ENCODE assay signal across 16 mouse cellular contexts in the genomic region with DNA sequence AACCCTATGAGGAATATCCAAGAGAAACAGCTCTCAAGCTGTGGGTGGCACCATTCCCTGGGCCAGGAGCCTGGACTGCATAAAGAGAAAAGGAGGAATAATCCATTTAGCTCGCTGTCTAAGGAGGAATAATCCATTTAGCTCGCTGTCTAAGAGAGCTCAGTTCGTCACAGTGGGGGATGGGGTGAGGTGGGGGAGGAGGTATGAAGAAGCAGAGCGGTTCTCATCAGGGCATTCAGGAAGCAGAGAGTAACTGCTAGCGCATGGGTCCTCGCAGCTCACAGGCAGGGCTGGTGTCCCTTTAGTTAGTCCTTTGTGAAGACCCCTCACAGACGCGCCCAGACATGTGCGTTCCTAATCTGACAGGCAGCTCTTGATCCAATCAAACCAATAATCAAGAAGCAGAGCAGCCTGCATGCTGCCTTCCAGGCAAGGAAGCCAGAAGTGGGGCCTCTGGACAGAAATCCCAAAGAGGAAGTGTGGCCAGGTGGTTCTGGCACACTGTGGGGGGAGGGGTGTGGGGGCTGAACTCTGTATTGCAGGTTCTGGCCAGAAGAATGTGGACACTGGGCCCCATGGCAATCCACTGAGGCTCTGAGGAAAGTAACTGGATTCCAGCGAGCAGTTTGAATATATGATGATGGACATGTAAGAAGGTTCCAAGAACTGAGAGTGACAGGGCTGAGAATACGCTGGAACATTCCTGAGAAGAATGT. TPM values are rescaled to one million over a fixed set of nuclear protein-coding genes. Genes with fewer than 3 reads are reported as not detected.
A peak's percentile ranks its signal among the peaks of the same experiment; 100 is the strongest.
DNase-seq lines count a peak whose midpoint lies in the region; ATAC-seq and TF ChIP-seq lines count a peak whose summit lies in the region.
"Had no signal": no experiment of that assay in that cellular context is flagged by ENCODE, and none has a peak within 500 bp of the region (broad histone marks: within the 10 kb centered on the region; RNA-seq: fewer than 3 reads in every experiment).

No protein-coding gene starts in this region.

- intact Hi-C loops in heart, postnatal 10 days (cut with DNase I) = no loop called here

- peak; percentile 54 for ATAC-seq in megakaryocyte, adult 5-6 weeks (ENCODE audit: poor library complexity, severe bottlenecking)
- ATAC-seq: inflammation-experienced regulatory T-cells, adult 6 months; Patski had no signal

- no peaks in the 10 kb centered on the region for H3K9me3 ChIP-seq in heart, embryonic 10.5 days
- H3K9me3 ChIP-seq: forebrain, embryonic 10.5 days; limb, embryonic 15.5 days; neural tube, embryonic 15.5 days had no signal

- peaks cover 9% of the 10 kb centered on the region; the same call in 1 of the 2 replicates for H3K4me1 ChIP-seq in heart, embryonic 10.5 days
- peaks cover 12% of the 10 kb centered on the region for H3K4me1 ChIP-seq in thymus, adult 2 months (replicated peaks; ENCODE audit: control insufficient read depth, insufficient read depth, low read length)
- H3K4me1 ChIP-seq: neural tube, embryonic 15.5 days had no signal

- DNase-seq in heart, embryonic 10.5 days (ENCODE audit: low spot score) = peak; percentile 67
- no peak for DNase-seq in heart, postnatal 10 days
- DNase-seq in thymus, postnatal 4 days = peak; percentile 40
- no peak for DNase-seq in thymus, adult 2 months
- no peak for DNase-seq in adrenal gland, adult 8-10 months
- no peak for DNase-seq in right cerebral cortex, postnatal 10 days (ENCODE audit: low spot score in 2 of 2)
- no peak for DNase-seq in adrenal gland, postnatal 10 days
- DNase-seq: heart, adult 2 months; kidney, postnatal 36 days had no signal

- 74% methylated on average over 11 of the region's 11 CpGs for WGBS in heart, embryonic 10.5 days
- 74% methylated on average over 11 of the region's 11 CpGs for WGBS in thymus, adult 2 months

- TF ChIP-seq CTCF in thymus, adult 2 months (IDR thresholded peaks at IDR 0.05; ENCODE audit: borderline replicate concordance, control insufficient read depth, extremely low read depth, insufficient read depth, low read length, poor library complexity) = no peak

- H3K4me3 ChIP-seq in heart, embryonic 10.5 days = no peak overlapping the region
- H3K4me3 ChIP-seq in thymus, adult 2 months (ENCODE audit: control insufficient read depth, insufficient read depth, low read length) = no peak overlapping the region
- H3K4me3 ChIP-seq: forebrain, embryonic 10.5 days; heart, adult 2 months; limb, embryonic 15.5 days; neural tube, embryonic 15.5 days had no signal

- 0 out of 2 replicates have a peak, but pooled peaks cover 3% of the 10 kb centered on the region for H3K27me3 ChIP-seq in heart, embryonic 10.5 days (ENCODE audit: insufficient read depth, poor library complexity, severe bottlenecking)
- H3K27me3 ChIP-seq in thymus, adult 2 months (ENCODE audit: control insufficient read depth, insufficient read depth, low read length) = no peaks in the 10 kb centered on the region
- H3K27me3 ChIP-seq: limb, embryonic 15.5 days; neural tube, embryonic 15.5 days; Patski had no signal

- no peak for TF ChIP-seq POLR2A in thymus, adult 2 months (IDR thresholded peaks at IDR 0.05; ENCODE audit: control insufficient read depth, extremely low read depth, insufficient read depth, low read length, poor library complexity)

- H3K27ac ChIP-seq in heart, embryonic 10.5 days = no peak overlapping the region
- H3K27ac ChIP-seq in thymus, adult 2 months (ENCODE audit: control insufficient read depth, insufficient read depth, low read length) = no peak overlapping the region
- H3K27ac ChIP-seq: forebrain, embryonic 10.5 days; heart, adult 2 months; limb, embryonic 15.5 days; neural tube, embryonic 15.5 days; stomach, postnatal 0 days had no signal

- H3K36me3 ChIP-seq in heart, embryonic 10.5 days = no peaks in the 10 kb centered on the region
- no peaks in the 10 kb centered on the region for H3K36me3 ChIP-seq in thymus, adult 2 months (ENCODE audit: control insufficient read depth, insufficient read depth, low read length)
- H3K36me3 ChIP-seq: forebrain, embryonic 10.5 days; limb, embryonic 15.5 days; neural tube, embryonic 15.5 days had no signal

RNA-seq across cellular contexts. Expression of gene Il4ra, which starts 9.4 kb away (rescaled TPM):
- 2.2 and 3.4 TPM in 2 replicates for polyA plus RNA-seq in heart, embryonic 10.5 days (2016; fragmentation: Nextera tagmentation; extraction: Ambion mirVana)
- total RNA-seq in heart, postnatal 10 days (2021) = 10 to 100 TPM; 25.1 to 29.6 TPM
- 141 and 189 TPM in 2 replicates for polyA plus RNA-seq in thymus, adult 2 months (2012; rRNA removed)
- 11.9 and 15.9 TPM in 2 replicates for total RNA-seq in megakaryocyte, adult 5-6 weeks (2015)
- 29.8 and 31.7 TPM in 2 replicates for total RNA-seq in megakaryocyte, adult 5-6 weeks (2017)
- total RNA-seq in adrenal gland, adult 8-10 months (2022) = 100 to 1,000 TPM in 2 of 4 experiments, 10 to 100 TPM in 2; 33.7 to 203 (median 102) TPM
- total RNA-seq in adrenal gland, postnatal 10 days (2021) = 10 to 100 TPM; 43.9 to 51.3 TPM

RNA-seq across cellular contexts. Expression of gene Nsmce1, which starts 51.1 kb away (rescaled TPM):
- 122 and 123 TPM in 2 replicates for polyA plus RNA-seq in heart, embryonic 10.5 days (2016; fragmentation: Nextera tagmentation; extraction: Ambion mirVana)
- 10 to 100 TPM; 43.6 to 45.8 TPM for total RNA-seq in heart, postnatal 10 days (2021)
- polyA plus RNA-seq in thymus, adult 2 months (2012; rRNA removed) = 93.7 and 111 TPM in 2 replicates
- 62.5 and 74.2 TPM in 2 replicates for total RNA-seq in megakaryocyte, adult 5-6 weeks (2015)
- 73.6 and 73.8 TPM in 2 replicates for total RNA-seq in megakaryocyte, adult 5-6 weeks (2017)
- total RNA-seq in adrenal gland, adult 8-10 months (2022) = 10 to 100 TPM; 49.6 to 62.7 (median 51.9) TPM
- total RNA-seq in adrenal gland, postnatal 10 days (2021) = 10 to 100 TPM; 42.2 to 46.4 TPM

Comparison
In these comparisons a context has a peak if more than half of its experiments do, and no peak if none do; other contexts are left out.
1. DNase-seq: peak in heart, embryonic 10.5 days (single experiment) and thymus, postnatal 4 days (single experiment); none in heart, postnatal 10 days (0 of 2), thymus, adult 2 months (single experiment), adrenal gland, adult 8-10 months (single experiment), right cerebral cortex, postnatal 10 days (0 of 2) and adrenal gland, postnatal 10 days (single experiment).